Mouse (Mus musculus) kidney, postnatal 0 days (tissue): ENCODE results near the gene Pik3r3. TPM values are rescaled to one million over a fixed set of nuclear protein-coding genes. Genes with fewer than 3 reads are reported as not detected.
"Not testable (repeated sequence)": the region's sequence is repeated elsewhere in the genome, so short reads cannot be mapped to it uniquely, and the experiment has no call there.

Experiments
- ATAC-seq: fragments of 200-750 bp; cut with Nextera tagmentation; replicated peaks from 2 replicates; pipeline ENCODE4 v1.8.0; 2017; ENCODE audit warnings: low read depth, moderate number of reproducible peaks, moderate TSS enrichment, moderate library complexity; ENCODE audit not compliant: low FRiP score
- DNase-seq: peaks from one replicate; pipeline ENCODE4 v3.0.0-alpha.2; 2016; ENCODE audit warnings: low spot score
- H3K27ac ChIP-seq: fragments of 300-500 bp; sonication (generic); 2 replicates; pipeline ENCODE4 v1.5.1; 2014; ENCODE audit warnings: mild to moderate bottlenecking
- H3K27me3 ChIP-seq: fragments of 300-500 bp; sonication (generic); 2 replicates; pipeline ENCODE4 v1.6.1; 2014; ENCODE audit warnings: low read length, mixed read lengths; ENCODE audit not compliant: insufficient read depth
- H3K36me3 ChIP-seq: fragments of 300-500 bp; sonication (generic); 2 replicates; pipeline ENCODE4 v1.6.1; 2014; ENCODE audit warnings: low read length, mixed read lengths; ENCODE audit not compliant: insufficient read depth
- H3K4me1 ChIP-seq: fragments of 300-500 bp; sonication (generic); replicated peaks from 2 replicates; pipeline ENCODE4 v1.6.1; 2014; ENCODE audit warnings: antibody characterized with exemption, low read length, mixed read lengths; ENCODE audit not compliant: insufficient read depth
- H3K4me2 ChIP-seq: fragments of 300-500 bp; sonication (generic); 2 replicates; pipeline ENCODE4 v1.6.1; 2014; ENCODE audit warnings: mild to moderate bottlenecking, low read length, moderate library complexity, mixed read lengths
- H3K4me3 ChIP-seq: fragments of 300-500 bp; sonication (generic); replicated peaks from 2 replicates; pipeline ENCODE4 v1.5.1; 2014; ENCODE audit warnings: low read depth, low read length
- H3K9ac ChIP-seq: fragments of 300-500 bp; sonication (generic); 2 replicates; pipeline ENCODE4 v1.6.1; 2014; ENCODE audit warnings: low read depth, low read length
- H3K9me3 ChIP-seq: fragments of 300-500 bp; sonication (generic); replicated peaks from 2 replicates; pipeline ENCODE4 v1.6.1; 2016; ENCODE audit warnings: low read length, inconsistent platforms, mixed read lengths
- CTCF ChIP-seq: IDR thresholded peaks from 2 replicates; pipeline ENCODE4 v1.5.1; 2016; ENCODE audit warnings: antibody characterized with exemption, low read depth, mild to moderate bottlenecking, moderate library complexity
- WGBS: fragments of 180-500 bp; shearing (Covaris S2); extraction: QIAGEN DNeasy Blood & Tissue Kit; methylation state at CpG from one replicate; pipeline ENCODE4 v1.1.7; 2014; 5-methylcytosine and 5-hydroxymethylcytosine counted together
- polyA plus RNA-seq: library from polyadenylated mRNA; unstranded; fragments of >200 nt; fragmentation: Nextera tagmentation; extraction: Ambion mirVana; gene quantifications from 2 replicates; pipeline ENCODE4 v1.2.1, GENCODE M21; 2015

The Pik3r3 gene
- polyA plus RNA-seq, 1 experiment from 2014 or later = 13.9 TPM

- Histone ChIP-seq H3K36me3 (no peaks in the 10 kb centered on the region), H3K4me1 (0 out of 2 replicates have a peak, but pooled peaks cover 5% of the 10 kb centered on the region), H3K9me3 (no peaks in the 10 kb centered on the region), H3K27me3 (no peaks in the 10 kb centered on the region), H3K9ac (no peak overlapping the region), H3K4me2 (no peak overlapping the region), H3K27ac (no peak overlapping the region), H3K4me3 (no peak overlapping the region)
- WGBS = 89% methylated on average over 2 of the region's 2 CpGs
- ATAC-seq (no peak), DNase-seq (no peak)
- peak; percentile 11; the same call in 1 of the 2 replicates for TF ChIP-seq CTCF
These were observed 5.4 kb upstream of the Pik3r3 start for GRCm38 (mm10) chr4:116215895-116216605.

GRCm38 (mm10) chr4:116217046-116217445 lies 4.4 kb upstream of the Pik3r3 start:
- H3K36me3 ChIP-seq = no peaks in the 10 kb centered on the region
- H3K4me3 ChIP-seq = no peak overlapping the region
- no peak for DNase-seq
- H3K27me3 ChIP-seq = no peaks in the 10 kb centered on the region
- H3K27ac ChIP-seq = no peak overlapping the region
- H3K4me1 ChIP-seq = 0 out of 2 replicates have a peak, but pooled peaks cover 5% of the 10 kb centered on the region
- TF ChIP-seq CTCF = no peak
- no peak for ATAC-seq
- no peak overlapping the region for H3K4me2 ChIP-seq
- H3K9me3 ChIP-seq = no peaks in the 10 kb centered on the region
- H3K9ac ChIP-seq = no peak overlapping the region
- WGBS = 62% methylated on average over 2 of the region's 2 CpGs

GRCm38 (mm10) chr4:116217661-116218060 lies 3.8 kb upstream of the Pik3r3 start:
- 100% methylated on average over 1 of the region's 1 CpGs for WGBS
- H3K36me3 ChIP-seq, H3K4me2 ChIP-seq, H3K27ac ChIP-seq, H3K27me3 ChIP-seq, H3K9ac ChIP-seq, ATAC-seq, DNase-seq, H3K9me3 ChIP-seq, H3K4me1 ChIP-seq, H3K4me3 ChIP-seq: not testable (repeated sequence)

GRCm38 (mm10) chr4:116219056-116219455 lies 2.4 kb upstream of the Pik3r3 start:
- H3K4me1 ChIP-seq = peaks cover 7% of the 10 kb centered on the region; the same call in 1 of the 2 replicates
- no peak overlapping the region for H3K4me2 ChIP-seq
- no peak overlapping the region for H3K9ac ChIP-seq
- DNase-seq (no peak), ATAC-seq (no peak)
- no peak overlapping the region for H3K4me3 ChIP-seq
- WGBS = 77% methylated on average over 1 of the region's 1 CpGs
- no peaks in the 10 kb centered on the region for H3K27me3 ChIP-seq
- no peak overlapping the region for H3K27ac ChIP-seq
- H3K36me3 ChIP-seq = no peaks in the 10 kb centered on the region
- no peaks in the 10 kb centered on the region for H3K9me3 ChIP-seq
- no peak for TF ChIP-seq CTCF

- peaks cover 7% of the 10 kb centered on the region; the same call in 1 of the 2 replicates for H3K4me1 ChIP-seq
- peak overlapping the region; percentile 73 for H3K4me3 ChIP-seq
- H3K27me3 ChIP-seq = no peaks in the 10 kb centered on the region
- no peak for TF ChIP-seq CTCF
- H3K4me2 ChIP-seq = peak overlapping the region; percentile 72
- H3K36me3 ChIP-seq = no peaks in the 10 kb centered on the region
- no peaks in the 10 kb centered on the region for H3K9me3 ChIP-seq
- WGBS = 2% methylated on average over 6 of the region's 6 CpGs
- peak; percentile 53 for DNase-seq
- peak overlapping the region; percentile 98 for H3K27ac ChIP-seq
- no peak for ATAC-seq
- peak overlapping the region; percentile 84 for H3K9ac ChIP-seq
These were observed 1.3 kb upstream of the Pik3r3 start for GRCm38 (mm10) chr4:116220071-116220650.

GRCm38 (mm10) chr4:116220780-116221139 lies 658 bp upstream of the Pik3r3 start:
- WGBS = under 1% methylated on average over 20 of the region's 26 CpGs
- Histone ChIP-seq H3K9ac (peak overlapping the region; percentile 84), H3K4me3 (peak overlapping the region; percentile 73), H3K27me3 (no peaks in the 10 kb centered on the region), H3K4me2 (peak overlapping the region; percentile 72), H3K36me3 (no peaks in the 10 kb centered on the region), H3K9me3 (no peaks in the 10 kb centered on the region), H3K4me1 (peaks cover 7% of the 10 kb centered on the region; the same call in 1 of the 2 replicates), H3K27ac (peak overlapping the region; percentile 98)
- peak; percentile 60 for ATAC-seq
- DNase-seq = no peak
- no peak for TF ChIP-seq CTCF
